Mouse (Mus musculus) kidney, adult 2 months (tissue): ENCODE data around the gene Marc1.

Experiments
- CTCF ChIP-seq: fragments of 200-500 bp; conservative IDR thresholded peaks from 2 replicates; pipeline ENCODE4 v1.5.1; 2011; ENCODE audit warnings: low read depth, mild to moderate bottlenecking, control low read depth, low read length, moderate library complexity, mixed read lengths; ENCODE audit not compliant: insufficient read depth, insufficient read length
- POLR2A ChIP-seq: fragments of 200-500 bp; IDR thresholded peaks from one replicate; pipeline ENCODE4 v1.6.1; 2011; ENCODE audit warnings: low read depth, low read length, control low read depth

DNA sequence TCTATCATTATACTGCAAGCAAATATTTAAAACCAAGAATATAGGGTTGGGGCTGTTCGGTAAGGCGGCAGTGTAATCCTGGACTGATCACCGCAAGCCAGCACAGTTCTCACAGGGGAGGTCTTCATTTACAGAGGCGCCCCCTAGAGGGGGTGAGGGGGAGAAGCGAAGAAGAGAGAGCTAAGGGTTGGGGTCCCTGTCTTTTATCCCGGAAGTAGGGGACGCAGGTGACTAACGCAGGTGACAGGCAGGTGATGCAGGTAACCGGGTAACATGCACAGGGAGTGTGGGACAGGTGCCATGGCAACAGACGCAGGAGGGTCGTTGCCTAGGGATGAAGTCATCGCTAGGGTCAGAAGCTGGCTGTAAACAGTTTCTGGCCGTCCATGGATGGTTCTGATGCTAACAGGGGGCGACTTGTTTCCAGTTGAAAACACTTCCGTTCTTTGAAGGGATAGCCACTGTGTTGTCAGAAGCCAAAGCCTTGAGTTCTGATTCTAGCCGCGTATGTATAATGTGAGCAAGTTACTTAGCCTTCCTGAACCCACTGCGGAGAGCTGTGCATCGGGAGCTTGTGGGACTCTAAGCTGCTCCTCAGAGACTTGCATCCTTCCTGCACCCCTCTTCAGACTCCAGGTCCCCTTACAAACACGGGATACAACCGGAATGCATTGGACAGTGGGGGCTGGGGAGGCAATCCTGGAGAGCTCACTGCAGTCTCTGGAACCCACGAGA is 33.9 kb downstream of the Marc1 start:
- TF ChIP-seq CTCF (no peak), POLR2A (no peak)
